Mouse (Mus musculus) mouse trophoblast stem cell (cell line): Measurements from ENCODE around the gene Olfr723.
"Not testable (repeated sequence)": the region's sequence is repeated elsewhere in the genome, so short reads cannot be mapped to it uniquely, and the experiment has no call there.

Experiments
- in situ Hi-C, 2 experiments: fragments of 300-500 bp; cut with MseI, MboI; formaldehyde crosslinking; loops; 2 replicates in 1 of 2; 3 replicates in 1 of 2; pipeline ENCODE4 v1.15.1; 2025

The Olfr723 gene

DNA sequence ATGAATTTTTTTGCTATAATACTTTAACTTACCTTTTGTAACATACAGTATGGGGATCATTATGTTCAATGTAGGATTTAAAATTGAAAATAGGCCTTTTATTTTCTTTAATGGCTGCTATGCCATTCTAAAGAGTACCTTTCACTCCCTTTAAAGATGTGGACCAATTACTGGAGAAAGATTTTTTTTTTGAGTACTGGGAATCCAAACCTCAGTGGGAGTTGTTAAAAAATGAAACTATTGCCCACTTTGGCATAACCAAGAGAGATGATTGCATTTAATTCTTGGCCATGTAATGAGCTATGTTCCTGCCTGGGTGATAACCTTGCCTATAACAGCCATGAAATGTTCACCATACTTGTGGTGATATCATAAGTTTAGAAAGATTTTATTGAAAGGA, at the start of gene Olfr723:
Gene Olfr723, minus strand, starts transcription at position 101 of the 400 bp plus-strand sequence.
- in situ Hi-C loops, result not testable (repeated sequence)

DNA sequence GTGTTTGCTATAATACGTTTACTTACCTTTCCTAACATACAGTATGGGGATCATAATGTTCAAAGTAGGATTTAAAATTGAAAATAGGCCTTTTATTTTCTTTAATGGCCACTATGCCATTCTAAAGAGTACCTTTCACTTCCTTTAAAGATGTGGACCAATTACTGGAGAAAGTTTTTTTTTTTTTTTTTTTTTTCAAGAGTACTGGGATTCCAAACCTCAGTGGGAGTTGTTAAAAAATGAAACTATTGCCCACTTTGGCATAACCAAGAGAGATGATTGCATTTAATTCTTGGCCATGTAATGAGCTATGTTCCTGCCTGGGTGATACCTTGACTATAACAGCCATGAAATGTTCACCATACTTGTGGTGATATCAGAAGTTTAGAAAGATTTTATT, 31.6 kb upstream of the Olfr723 start, which contains the start of gene Olfr724:
Gene Olfr724, minus strand, starts transcription at position 101 of the 400 bp plus-strand sequence.
- in situ Hi-C loops, result not testable (repeated sequence)

DNA sequence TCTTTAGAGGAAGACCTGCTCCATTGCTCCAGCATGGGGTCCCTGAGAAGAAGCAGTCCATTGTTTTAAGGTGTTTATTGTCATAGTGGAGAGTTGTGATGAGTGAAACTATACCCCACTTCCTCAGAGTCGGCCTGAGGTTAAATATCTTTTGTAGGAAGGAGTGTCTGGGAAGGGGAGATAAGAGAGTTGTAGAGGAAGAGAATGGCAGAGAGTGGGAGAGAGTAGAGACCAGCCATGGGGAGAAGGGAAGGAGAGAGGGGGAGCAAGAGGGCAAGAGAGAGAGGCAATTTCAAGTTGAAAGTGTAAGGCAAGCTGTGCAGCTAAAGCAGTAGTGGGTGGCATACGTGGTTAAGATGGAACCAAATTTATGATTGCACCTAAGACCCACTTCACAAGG, 24.3 kb upstream of the Olfr723 start:
- in situ Hi-C loops, result no loop called here

DNA sequence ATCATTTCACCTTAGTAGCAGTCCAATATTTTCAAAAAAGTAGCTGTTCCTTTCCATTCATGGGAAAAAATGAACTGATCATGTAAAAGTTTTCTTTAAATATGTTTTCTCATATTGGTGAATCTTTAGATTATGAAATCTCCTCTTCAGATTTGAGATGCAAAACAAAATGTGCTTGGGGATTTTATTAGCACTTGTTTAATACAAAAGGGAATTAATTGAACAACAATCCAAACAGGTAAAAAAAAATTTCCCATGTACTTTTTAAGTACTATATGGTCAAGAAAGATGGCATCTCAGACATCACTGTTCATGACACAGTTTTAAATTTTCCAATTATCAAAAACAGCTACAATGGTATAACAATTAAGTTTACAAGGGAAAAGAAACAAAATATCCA, 29.7 kb downstream of the Olfr723 start, which contains the start of gene Olfr722:
Gene Olfr722, minus strand, starts transcription at position 101 of the 400 bp plus-strand sequence.
- in situ Hi-C loops, result no loop called here
